In the genomic region with DNA sequence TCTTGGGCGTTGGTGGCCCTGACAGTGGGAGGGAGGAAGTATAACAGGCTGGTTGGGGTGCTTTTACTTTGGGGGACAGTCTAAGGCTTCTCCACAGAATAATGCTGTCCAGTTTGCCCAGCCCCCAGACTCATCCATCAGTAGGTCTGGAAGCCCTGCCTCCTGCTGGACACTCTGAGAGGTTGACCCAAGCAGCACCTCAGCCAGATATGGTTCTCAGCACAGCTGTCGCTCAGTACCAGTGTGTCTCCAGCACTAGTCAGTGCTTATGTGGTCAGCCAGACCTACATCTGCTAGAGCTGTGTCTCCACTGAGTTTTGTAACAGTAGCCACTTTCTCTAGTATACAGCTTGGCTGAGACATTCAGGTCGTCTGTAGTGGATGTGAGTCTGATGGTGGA, we compare ENCODE assay signal across 8 mouse cellular contexts. TPM values are rescaled to one million over a fixed set of nuclear protein-coding genes. Genes with fewer than 3 reads are reported as not detected.
A peak's percentile ranks its signal among the peaks of the same experiment; 100 is the strongest.
DNase-seq lines count a peak whose midpoint lies in the region; ATAC-seq lines count a peak whose summit lies in the region.

No protein-coding gene starts in this region.

- no peaks in the 10 kb centered on the region for H3K9me3 ChIP-seq in kidney, embryonic 16.5 days (ENCODE audit: low read length)
- H3K9me3 ChIP-seq in forebrain, embryonic 12.5 days: no peaks in the 10 kb centered on the region
- no peaks in the 10 kb centered on the region for H3K9me3 ChIP-seq in limb, embryonic 11.5 days (ENCODE audit: control insufficient read depth, low read length)
- H3K9me3 ChIP-seq in neural tube, embryonic 15.5 days (replicated peaks): no peaks in the 10 kb centered on the region

- WGBS in kidney, embryonic 16.5 days: 13% methylated on average over 3 of the region's 3 CpGs
- 21% methylated on average over 3 of the region's 3 CpGs for WGBS in forebrain, embryonic 12.5 days
- WGBS in limb, embryonic 11.5 days: 11% methylated on average over 3 of the region's 3 CpGs
- WGBS in neural tube, embryonic 15.5 days: 20% methylated on average over 3 of the region's 3 CpGs

- H3K4me1 ChIP-seq in kidney, embryonic 16.5 days (ENCODE audit: insufficient read depth, low read length): peaks cover 34% of the 10 kb centered on the region
- peaks cover 19% of the 10 kb centered on the region for H3K4me1 ChIP-seq in forebrain, embryonic 12.5 days
- peaks cover 14% of the 10 kb centered on the region for H3K4me1 ChIP-seq in limb, embryonic 11.5 days (ENCODE audit: control insufficient read depth, insufficient read depth, low read length)
- peaks cover 37% of the 10 kb centered on the region for H3K4me1 ChIP-seq in neural tube, embryonic 15.5 days

- H3K27ac ChIP-seq in kidney, embryonic 16.5 days (ENCODE audit: low read length): 0 out of 2 replicates have a peak overlapping the region, but pooled peaks have one; percentile 10
- no peak overlapping the region for H3K27ac ChIP-seq in forebrain, embryonic 12.5 days
- peak overlapping the region; percentile 14; the same call in 1 of the 2 replicates for H3K27ac ChIP-seq in limb, embryonic 11.5 days (replicated peaks; ENCODE audit: low read depth, low read length)
- peak overlapping the region; percentile 51 for H3K27ac ChIP-seq in neural tube, embryonic 15.5 days (replicated peaks)

- peak overlapping the region; percentile 23 for H3K4me3 ChIP-seq in kidney, embryonic 16.5 days (ENCODE audit: low read length)
- no peak overlapping the region for H3K4me3 ChIP-seq in forebrain, embryonic 12.5 days (replicated peaks)
- no peak overlapping the region for H3K4me3 ChIP-seq in limb, embryonic 11.5 days (ENCODE audit: low read depth, low read length)
- peak overlapping the region; percentile 10; the same call in 1 of the 2 replicates for H3K4me3 ChIP-seq in neural tube, embryonic 15.5 days (replicated peaks)

- ATAC-seq in kidney, embryonic 16.5 days (ENCODE audit: low FRiP score, low TSS enrichment): peak; percentile 14; the same call in 1 of the 2 replicates
- ATAC-seq in forebrain, embryonic 12.5 days (ENCODE audit: low FRiP score): no peak
- ATAC-seq in limb, embryonic 11.5 days (ENCODE audit: insufficient number of reproducible peaks, low FRiP score, low TSS enrichment, low read depth): peak; percentile 53
- no peak for ATAC-seq in neural tube, embryonic 15.5 days (ENCODE audit: low FRiP score)

- no peaks in the 10 kb centered on the region for H3K27me3 ChIP-seq in kidney, embryonic 16.5 days (ENCODE audit: insufficient read depth, low read length)
- H3K27me3 ChIP-seq in forebrain, embryonic 12.5 days: peaks cover 36% of the 10 kb centered on the region
- H3K27me3 ChIP-seq in limb, embryonic 11.5 days (ENCODE audit: control insufficient read depth, insufficient read depth, low read length): no peaks in the 10 kb centered on the region
- peaks cover 5% of the 10 kb centered on the region; the same call in 1 of the 2 replicates for H3K27me3 ChIP-seq in neural tube, embryonic 15.5 days (replicated peaks)

- H3K9ac ChIP-seq in kidney, embryonic 16.5 days (replicated peaks; ENCODE audit: low read length): no peak overlapping the region
- no peak overlapping the region for H3K9ac ChIP-seq in forebrain, embryonic 12.5 days
- no peak overlapping the region for H3K9ac ChIP-seq in limb, embryonic 11.5 days (ENCODE audit: low read length)
- no peak overlapping the region for H3K9ac ChIP-seq in neural tube, embryonic 15.5 days (replicated peaks)

- no peak for DNase-seq in kidney, adult 9 months
- peak; percentile 43 for DNase-seq in limb, embryonic 11.5 days (ENCODE audit: low spot score)
- no peak for DNase-seq in gastrocnemius, adult 8-10 months (ENCODE audit: low spot score in 2 of 2)
- no peak for DNase-seq in cerebellum, postnatal 4 days (ENCODE audit: low spot score in 2 of 2)
- no peak for DNase-seq in cerebellum, postnatal 14 days

- H3K36me3 ChIP-seq in kidney, embryonic 16.5 days (ENCODE audit: insufficient read depth, low read length): peaks cover 8% of the 10 kb centered on the region
- peaks cover 27% of the 10 kb centered on the region for H3K36me3 ChIP-seq in forebrain, embryonic 12.5 days (replicated peaks)
- H3K36me3 ChIP-seq in limb, embryonic 11.5 days (ENCODE audit: control insufficient read depth, insufficient read depth, low read length): peaks cover 10% of the 10 kb centered on the region; the same call in 1 of the 2 replicates
- H3K36me3 ChIP-seq in neural tube, embryonic 15.5 days: no peaks in the 10 kb centered on the region

- peak overlapping the region; percentile 49 for H3K4me2 ChIP-seq in kidney, embryonic 16.5 days (replicated peaks; ENCODE audit: low read depth, low read length)
- peak overlapping the region; percentile 45 for H3K4me2 ChIP-seq in forebrain, embryonic 12.5 days
- peak overlapping the region; percentile 33; the same call in 1 of the 2 replicates for H3K4me2 ChIP-seq in limb, embryonic 11.5 days (ENCODE audit: low read depth, severe bottlenecking)
- H3K4me2 ChIP-seq in neural tube, embryonic 15.5 days: peak overlapping the region; percentile 52

RNA-seq across cellular contexts. Expression of a gene that starts 48.2 kb away (rescaled TPM):
- polyA plus RNA-seq in kidney, embryonic 16.5 days (2015; fragmentation: Nextera tagmentation; extraction: Ambion mirVana): 13.6 and 15.0 TPM in 2 replicates
- polyA plus RNA-seq in forebrain, embryonic 12.5 days (2016; fragmentation: Nextera tagmentation; extraction: Ambion mirVana): 21.4 and 24.4 TPM in 2 replicates
- polyA plus RNA-seq in limb, embryonic 11.5 days (2014; fragmentation: Nextera tagmentation; extraction: Ambion mirVana): 23.5 and 26.0 TPM in 2 replicates
- 6.1 and 9.2 TPM in 2 replicates for polyA plus RNA-seq in neural tube, embryonic 15.5 days (2015; fragmentation: Nextera tagmentation; extraction: Ambion mirVana)
- 10 to 100 TPM in 1 of 4 experiments, 1 to 10 TPM in 3; 7.3 to 10.6 (median 8.4) TPM for total RNA-seq in gastrocnemius, adult 8-10 months (2022)

Comparison
In these comparisons a context has a peak if more than half of its experiments do, and no peak if none do; other contexts are left out.
1. ATAC-seq: peak in kidney, embryonic 16.5 days (single experiment) and limb, embryonic 11.5 days (single experiment); none in forebrain, embryonic 12.5 days (single experiment) and neural tube, embryonic 15.5 days (single experiment).
2. H3K4me3 ChIP-seq: peak in kidney, embryonic 16.5 days (single experiment) and neural tube, embryonic 15.5 days (single experiment); none in forebrain, embryonic 12.5 days (single experiment) and limb, embryonic 11.5 days (single experiment).
3. Peak in every context shown above with its lines, with median percentiles within 50 percentile points of each other: H3K4me2 ChIP-seq.